Mouse (Mus musculus): ENCODE data around the gene Gm10234.

Gm10234 gene

GRCm38 (mm10) chr6:95321812-95322211 is at the start of gene Gm10234:
Gm10234 (plus strand) TSS chr6:95322112.
- no peak for DNase-seq

- DNase-seq = no peak
Measured at GRCm38 (mm10) chr6:95277633-95278032, 44.3 kb upstream of the Gm10234 start.

- DNase-seq = no peak
Measured at GRCm38 (mm10) chr6:95296025-95296424, 25.9 kb upstream of the Gm10234 start.

- no peak for DNase-seq
Measured at GRCm38 (mm10) chr6:95298387-95298786, 23.5 kb upstream of the Gm10234 start.

GRCm38 (mm10) chr6:95300658-95301057 is 21.3 kb upstream of the Gm10234 start:
- peak; percentile 5 to 28 for DNase-seq

GRCm38 (mm10) chr6:95331191-95331590 is 9.3 kb downstream of the Gm10234 start:
- peak in 1 of 2 experiments; percentile 14 for DNase-seq

GRCm38 (mm10) chr6:95334781-95335180 is 12.9 kb downstream of the Gm10234 start:
- no peak for DNase-seq

- no peak for DNase-seq
Measured at GRCm38 (mm10) chr6:95349378-95349777, 27.5 kb downstream of the Gm10234 start.

GRCm38 (mm10) chr6:95353043-95353442 is 31.1 kb downstream of the Gm10234 start:
- DNase-seq = no peak

GRCm38 (mm10) chr6:95353886-95354285 is 32.0 kb downstream of the Gm10234 start:
- DNase-seq = no peak

GRCm38 (mm10) chr6:95360084-95360483 is 38.2 kb downstream of the Gm10234 start:
- DNase-seq = no peak

GRCm38 (mm10) chr6:95362707-95363106 is 40.8 kb downstream of the Gm10234 start:
- no peak for DNase-seq

- no peak for DNase-seq
Measured at GRCm38 (mm10) chr6:95371811-95372210, 49.9 kb downstream of the Gm10234 start.

Data from kidney, postnatal 36 days (tissue).